Mouse (Mus musculus): ENCODE results near the gene Cyp2d9. TPM values are rescaled to one million over a fixed set of nuclear protein-coding genes. Genes with fewer than 3 reads are reported as not detected.
"Not testable (repeated sequence)": the region's sequence is repeated elsewhere in the genome, so short reads cannot be mapped to it uniquely, and the experiment has no call there.

The Cyp2d9 gene
- polyA plus RNA-seq, 1 experiment from 2014 or later, result not detected

DNA sequence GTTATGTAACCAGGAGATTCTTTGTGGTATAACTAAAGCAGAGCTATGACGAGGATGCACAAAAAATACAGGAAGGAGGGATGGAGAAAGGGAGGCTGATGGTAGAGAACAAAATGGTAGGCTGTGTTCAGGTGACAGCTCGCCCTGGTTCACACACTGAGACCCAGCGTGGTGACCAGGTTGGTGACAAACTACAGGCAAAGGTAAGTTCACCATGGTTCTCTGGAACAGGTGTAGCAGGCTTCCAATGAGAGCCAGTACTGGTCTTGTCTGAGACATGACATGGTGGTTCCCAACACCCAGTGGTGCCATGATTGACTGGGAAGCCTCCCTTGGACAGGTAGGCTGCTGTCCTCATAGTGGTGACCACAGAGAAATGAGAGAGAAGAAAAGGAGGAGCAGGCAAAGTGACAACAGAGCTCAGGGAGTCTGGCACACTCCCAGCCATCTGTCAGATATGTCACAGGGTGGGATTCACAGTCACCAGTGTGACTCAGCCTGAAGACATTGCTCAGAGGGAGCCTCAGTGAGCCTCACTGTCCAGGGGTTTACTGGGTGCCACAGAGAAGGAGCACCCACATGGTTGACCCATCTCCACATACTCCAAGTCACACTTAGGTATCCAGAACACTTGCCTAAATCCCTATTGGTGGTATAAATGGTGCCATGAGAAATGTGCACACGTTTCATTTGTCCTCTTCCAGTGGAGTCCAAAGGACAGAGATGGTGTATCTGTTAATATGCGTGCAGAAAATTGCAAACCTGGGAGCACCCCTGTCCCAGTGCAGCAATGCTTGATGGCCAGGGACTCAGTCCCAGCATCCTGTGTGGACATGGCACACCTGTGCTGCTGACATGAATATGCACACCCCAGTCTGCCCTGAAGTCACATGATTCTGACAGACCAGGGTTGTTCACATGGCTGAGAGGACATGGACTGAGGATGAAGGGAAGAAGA is 24.1 kb downstream of the Cyp2d9 start:
- Histone ChIP-seq H3K4me2 (ENCODE audit: low read length) (no peak overlapping the region), H3K4me3 (ENCODE audit: low read depth, low read length) (no peak overlapping the region), H3K9ac (ENCODE audit: low read length) (no peak overlapping the region), H3K27ac (ENCODE audit: low read depth) (no peak overlapping the region), H3K36me3 (ENCODE audit: control insufficient read depth, insufficient read depth, low read length) (no peaks in the 10 kb centered on the region), H3K27me3 (replicated peaks; ENCODE audit: control insufficient read depth, insufficient read depth, low read length) (no peaks in the 10 kb centered on the region), H3K4me1 (replicated peaks; ENCODE audit: control insufficient read depth, insufficient read depth, low read length) (no peaks in the 10 kb centered on the region), H3K9me3 (ENCODE audit: control insufficient read depth, low read length) (no peaks in the 10 kb centered on the region)
- WGBS, result 81% methylated on average over 5 of the region's 5 CpGs
- ATAC-seq (replicated peaks; ENCODE audit: low FRiP score, low TSS enrichment, low read depth) (no peak), DNase-seq (ENCODE audit: low spot score) (no peak)

DNA sequence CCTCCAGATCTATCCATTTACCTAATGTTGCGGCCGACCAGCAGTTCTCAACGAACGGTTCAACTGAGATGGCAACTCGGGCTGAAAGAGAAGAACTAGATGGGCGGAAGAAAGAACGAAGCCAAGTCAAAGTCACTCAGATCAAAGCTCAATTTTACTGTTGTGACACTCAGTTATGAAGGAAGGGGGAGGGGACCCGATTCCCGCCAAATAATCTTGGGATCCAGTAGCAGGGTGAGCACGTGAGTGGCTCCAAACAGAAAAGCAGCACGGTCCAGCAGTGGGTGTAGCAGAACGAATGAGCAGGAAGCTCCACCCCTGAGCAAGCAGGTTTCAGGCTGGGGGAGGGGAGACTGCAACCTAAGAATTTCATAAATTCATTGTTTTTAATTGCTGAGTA is 26.0 kb downstream of the Cyp2d9 start:
- DNase-seq (ENCODE audit: low spot score), result peak; percentile 24
- not testable (repeated sequence) for H3K36me3 ChIP-seq (ENCODE audit: control insufficient read depth, insufficient read depth, low read length); H3K9ac ChIP-seq (ENCODE audit: low read length); H3K4me1 ChIP-seq (replicated peaks; ENCODE audit: control insufficient read depth, insufficient read depth, low read length); H3K27ac ChIP-seq (ENCODE audit: low read depth); H3K4me3 ChIP-seq (ENCODE audit: low read depth, low read length); ATAC-seq (replicated peaks; ENCODE audit: low FRiP score, low TSS enrichment, low read depth); H3K4me2 ChIP-seq (ENCODE audit: low read length); H3K9me3 ChIP-seq (ENCODE audit: control insufficient read depth, low read length); H3K27me3 ChIP-seq (replicated peaks; ENCODE audit: control insufficient read depth, insufficient read depth, low read length)
- WGBS, result 84% methylated on average over 12 of the region's 12 CpGs

DNA sequence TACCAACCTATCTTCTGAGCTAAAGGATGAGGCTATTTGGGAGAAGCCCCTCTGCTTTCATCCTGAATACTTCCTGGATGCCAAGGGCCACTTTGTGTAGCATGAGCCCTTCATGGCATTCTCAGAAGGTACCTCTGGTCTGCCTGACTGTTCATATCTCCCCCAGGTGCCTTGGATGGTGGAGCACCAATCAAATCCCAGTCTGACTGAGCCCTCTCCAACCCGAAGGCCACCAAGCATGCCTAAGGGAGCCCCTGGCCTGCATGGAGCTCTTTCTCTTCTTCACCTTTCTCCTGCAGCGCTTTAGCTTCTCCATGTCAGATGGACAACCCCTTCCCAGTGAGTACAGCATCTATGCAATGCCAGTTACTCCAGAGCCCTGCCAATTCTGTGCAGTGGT is 31.5 kb downstream of the Cyp2d9 start:
- 82% methylated on average over 2 of the region's 2 CpGs for WGBS
- Histone ChIP-seq H3K4me2 (ENCODE audit: low read length) (no peak overlapping the region), H3K9ac (ENCODE audit: low read length) (no peak overlapping the region), H3K4me3 (ENCODE audit: low read depth, low read length) (no peak overlapping the region), H3K27me3 (replicated peaks; ENCODE audit: control insufficient read depth, insufficient read depth, low read length) (no peaks in the 10 kb centered on the region), H3K36me3 (ENCODE audit: control insufficient read depth, insufficient read depth, low read length) (no peaks in the 10 kb centered on the region), H3K4me1 (replicated peaks; ENCODE audit: control insufficient read depth, insufficient read depth, low read length) (no peaks in the 10 kb centered on the region), H3K9me3 (ENCODE audit: control insufficient read depth, low read length) (no peaks in the 10 kb centered on the region), H3K27ac (ENCODE audit: low read depth) (no peak overlapping the region)
- DNase-seq (ENCODE audit: low spot score) (no peak), ATAC-seq (replicated peaks; ENCODE audit: low FRiP score, low TSS enrichment, low read depth) (no peak)

DNA sequence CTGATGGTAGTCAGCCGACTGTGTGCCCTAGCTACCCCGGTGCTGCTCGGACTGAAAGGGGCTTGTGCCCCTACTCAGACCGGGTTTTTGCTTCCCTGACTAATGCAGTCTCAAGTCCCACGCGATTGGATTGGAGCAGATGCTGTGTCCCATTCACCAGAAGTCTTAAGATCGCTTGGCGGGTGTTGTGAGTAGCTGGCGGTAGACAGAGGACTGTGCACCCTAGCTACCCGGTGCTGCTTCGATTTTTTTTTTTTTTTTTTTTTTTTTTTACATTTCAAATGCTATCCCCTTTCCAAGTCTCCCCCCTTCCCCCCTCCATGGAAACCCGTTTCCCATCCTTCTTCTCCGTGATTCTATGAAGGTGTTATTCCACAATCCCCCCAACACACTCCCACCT is 61.0 kb downstream of the Cyp2d9 start:
- not testable (repeated sequence) for H3K36me3 ChIP-seq (ENCODE audit: control insufficient read depth, insufficient read depth, low read length); H3K9ac ChIP-seq (ENCODE audit: low read length); H3K4me3 ChIP-seq (ENCODE audit: low read depth, low read length); ATAC-seq (replicated peaks; ENCODE audit: low FRiP score, low TSS enrichment, low read depth); H3K27ac ChIP-seq (ENCODE audit: low read depth); DNase-seq (ENCODE audit: low spot score); H3K4me2 ChIP-seq (ENCODE audit: low read length); H3K27me3 ChIP-seq (replicated peaks; ENCODE audit: control insufficient read depth, insufficient read depth, low read length); H3K4me1 ChIP-seq (replicated peaks; ENCODE audit: control insufficient read depth, insufficient read depth, low read length); H3K9me3 ChIP-seq (ENCODE audit: control insufficient read depth, low read length)
- WGBS, result 73% methylated on average over 13 of the region's 13 CpGs

Small RNA genes within 50 kb of the gene (microRNA-seq; reads per million reads assigned to microRNA genes)
- gene Gm25990 (not detected), gene Gm27331 (not detected), gene Gm27622 (not detected), gene Gm27825 (not detected), gene Mir7684 (not detected)

Other genes starting within 250 kb of the Cyp2d9 start
- gene Shisa8, start 220.6 kb upstream of the Cyp2d9 start, polyA plus RNA-seq (2014; fragmentation: Nextera tagmentation; extraction: Ambion mirVana), result 0.15 TPM in 2 replicates
- 0.11 and 0.15 TPM in 2 replicates for gene Tnfrsf13c, start 209.1 kb upstream of the Cyp2d9 start, polyA plus RNA-seq (2014; fragmentation: Nextera tagmentation; extraction: Ambion mirVana)
- 64.9 and 70.3 TPM in 2 replicates for gene Cenpm, start 188.7 kb upstream of the Cyp2d9 start, polyA plus RNA-seq (2014; fragmentation: Nextera tagmentation; extraction: Ambion mirVana)
- gene 1500009C09Rik, start 181.0 kb upstream of the Cyp2d9 start, polyA plus RNA-seq (2014; fragmentation: Nextera tagmentation; extraction: Ambion mirVana), result 0.15 TPM in 1 of 2 replicates, not detected in the other
- gene Sept3, start 158.5 kb upstream of the Cyp2d9 start, polyA plus RNA-seq (2014; fragmentation: Nextera tagmentation; extraction: Ambion mirVana), result 16.0 and 18.3 TPM in 2 replicates
- gene Wbp2nl, start 134.5 kb upstream of the Cyp2d9 start, polyA plus RNA-seq (2014; fragmentation: Nextera tagmentation; extraction: Ambion mirVana), result 0.16 and 0.20 TPM in 2 replicates
- gene Naga, start 94.5 kb upstream of the Cyp2d9 start, polyA plus RNA-seq (2014; fragmentation: Nextera tagmentation; extraction: Ambion mirVana), result 59.7 and 61.2 TPM in 2 replicates
- 9.9 and 13.2 TPM in 2 replicates for gene Pheta2, start 94.5 kb upstream of the Cyp2d9 start, polyA plus RNA-seq (2014; fragmentation: Nextera tagmentation; extraction: Ambion mirVana)
- 260 and 272 TPM in 2 replicates for gene Smdt1, start 94.5 kb upstream of the Cyp2d9 start, polyA plus RNA-seq (2014; fragmentation: Nextera tagmentation; extraction: Ambion mirVana)
- gene Ndufa6, start 79.1 kb upstream of the Cyp2d9 start, polyA plus RNA-seq (2014; fragmentation: Nextera tagmentation; extraction: Ambion mirVana), result 426 and 466 TPM in 2 replicates
- gene Cyp2d22, start 53.2 kb upstream of the Cyp2d9 start, polyA plus RNA-seq (2014; fragmentation: Nextera tagmentation; extraction: Ambion mirVana), result 8.4 and 8.5 TPM in 2 replicates
- not detected in 2 replicates for gene Cyp2d11, start 39.4 kb upstream of the Cyp2d9 start, polyA plus RNA-seq (2014; fragmentation: Nextera tagmentation; extraction: Ambion mirVana)
- not detected in 2 replicates for gene Cyp2d10, start 26.2 kb upstream of the Cyp2d9 start, polyA plus RNA-seq (2014; fragmentation: Nextera tagmentation; extraction: Ambion mirVana)
- gene Cyp2d12, start 121.6 kb downstream of the Cyp2d9 start, polyA plus RNA-seq (2014; fragmentation: Nextera tagmentation; extraction: Ambion mirVana), result not detected in 2 replicates
- gene Cyp2d34, start 187.5 kb downstream of the Cyp2d9 start, polyA plus RNA-seq (2014; fragmentation: Nextera tagmentation; extraction: Ambion mirVana), result not detected in 2 replicates

Data from intestine, embryonic 14.5 days (tissue).